Mouse (Mus musculus): ENCODE measurements around the gene 4933415A04Rik.

GRCm38 (mm10) chr11:43621769-43622168 is 34.9 kb downstream of the 4933415A04Rik start:
- TF ChIP-seq POLR2A (IDR thresholded peaks at IDR 0.05; ENCODE audit: extremely low read depth, insufficient read depth, low read length) (no peak), CTCF (IDR thresholded peaks at IDR 0.05; ENCODE audit: low read depth, low read length) (no peak)

Data from liver, adult 2 months (tissue).